Mouse (Mus musculus): ENCODE measurements around the gene Galntl6. TPM values are rescaled to one million over a fixed set of nuclear protein-coding genes. Genes with fewer than 3 reads are reported as not detected.

The Galntl6 gene
- polyA plus RNA-seq, 1 experiment from 2014 or later = 0.91 TPM

- H3K27me3 ChIP-seq (ENCODE audit: control insufficient read depth, insufficient read depth, low read length) = no peaks in the 10 kb centered on the region
- no peak overlapping the region for H3K4me3 ChIP-seq (ENCODE audit: low read depth, low read length)
- DNase-seq (ENCODE audit: low spot score) = no peak
- H3K4me1 ChIP-seq (replicated peaks; ENCODE audit: control insufficient read depth, insufficient read depth, low read length) = no peaks in the 10 kb centered on the region
- no peak overlapping the region for H3K9ac ChIP-seq (ENCODE audit: low read length)
- no peaks in the 10 kb centered on the region for H3K9me3 ChIP-seq (ENCODE audit: control insufficient read depth, low read length)
- ATAC-seq (replicated peaks; ENCODE audit: low FRiP score) = no peak
- WGBS = 68% methylated on average over 5 of the region's 5 CpGs
- no peaks in the 10 kb centered on the region for H3K36me3 ChIP-seq (ENCODE audit: control insufficient read depth, insufficient read depth, low read length)
- H3K27ac ChIP-seq (ENCODE audit: low read depth, low read length) = no peak overlapping the region
- H3K4me2 ChIP-seq (ENCODE audit: low read depth, low read length, severe bottlenecking) = no peak overlapping the region
These were observed 946.9 kb downstream of the Galntl6 start for GRCm38 (mm10) chr8:57965508-57965907.

DNA sequence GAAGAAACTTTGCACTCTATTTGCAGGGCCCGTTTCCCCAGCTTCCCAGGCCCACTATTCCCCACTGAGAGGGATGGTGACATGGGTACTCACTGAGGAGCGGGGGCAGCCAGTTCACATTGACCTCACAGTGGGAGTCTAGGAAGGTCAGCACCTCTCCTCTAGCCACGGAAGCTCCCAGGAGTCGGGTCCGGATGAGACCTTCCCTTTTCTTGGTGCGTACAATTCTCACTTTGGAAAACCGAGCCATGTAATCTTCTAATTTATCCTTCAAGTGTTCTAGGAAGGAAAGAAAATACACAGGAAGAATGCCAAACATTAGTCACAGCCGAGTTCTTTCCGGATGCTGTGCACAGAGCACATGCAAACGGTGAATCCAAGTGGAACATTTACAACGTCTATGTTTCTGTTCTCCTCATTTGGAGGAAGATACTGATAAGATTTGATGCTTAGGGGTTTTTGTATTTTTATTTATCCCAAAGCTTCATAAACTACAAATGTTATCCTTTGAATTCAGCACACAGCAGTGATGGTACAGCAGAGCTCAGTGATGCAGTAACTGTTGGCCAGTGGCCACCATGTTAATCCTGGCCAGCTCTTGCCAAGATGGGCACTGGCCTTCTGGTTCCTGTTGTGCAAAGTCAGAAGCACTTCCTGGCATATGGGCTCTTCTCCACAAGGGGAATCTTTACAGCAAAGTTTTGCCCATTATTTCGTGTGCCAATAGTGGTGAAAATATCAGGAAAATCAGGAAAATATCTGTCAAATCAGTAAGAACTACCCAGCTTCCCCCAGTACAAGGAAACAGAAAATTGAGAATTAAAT is 949.9 kb downstream of the Galntl6 start:
- Histone ChIP-seq H3K4me3 (ENCODE audit: low read depth, low read length) (no peak overlapping the region), H3K9ac (ENCODE audit: low read length) (no peak overlapping the region), H3K4me1 (replicated peaks; ENCODE audit: control insufficient read depth, insufficient read depth, low read length) (no peaks in the 10 kb centered on the region), H3K27me3 (ENCODE audit: control insufficient read depth, insufficient read depth, low read length) (no peaks in the 10 kb centered on the region), H3K27ac (ENCODE audit: low read depth, low read length) (no peak overlapping the region), H3K4me2 (ENCODE audit: low read depth, low read length, severe bottlenecking) (no peak overlapping the region), H3K9me3 (ENCODE audit: control insufficient read depth, low read length) (no peaks in the 10 kb centered on the region), H3K36me3 (ENCODE audit: control insufficient read depth, insufficient read depth, low read length) (no peaks in the 10 kb centered on the region)
- WGBS = 52% methylated on average over 12 of the region's 12 CpGs
- DNase-seq (ENCODE audit: low spot score) = no peak
- ATAC-seq (replicated peaks; ENCODE audit: low FRiP score) = no peak

GRCm38 (mm10) chr8:57959136-57959535 is 953.3 kb downstream of the Galntl6 start:
- Histone ChIP-seq H3K27me3 (ENCODE audit: control insufficient read depth, insufficient read depth, low read length) (no peaks in the 10 kb centered on the region), H3K27ac (ENCODE audit: low read depth, low read length) (no peak overlapping the region), H3K9me3 (ENCODE audit: control insufficient read depth, low read length) (no peaks in the 10 kb centered on the region), H3K36me3 (ENCODE audit: control insufficient read depth, insufficient read depth, low read length) (no peaks in the 10 kb centered on the region), H3K9ac (ENCODE audit: low read length) (no peak overlapping the region), H3K4me3 (ENCODE audit: low read depth, low read length) (no peak overlapping the region), H3K4me1 (replicated peaks; ENCODE audit: control insufficient read depth, insufficient read depth, low read length) (no peaks in the 10 kb centered on the region), H3K4me2 (ENCODE audit: low read depth, low read length, severe bottlenecking) (no peak overlapping the region)
- ATAC-seq (replicated peaks; ENCODE audit: low FRiP score) (no peak), DNase-seq (ENCODE audit: low spot score) (no peak)
- WGBS = 81% methylated on average over 3 of the region's 3 CpGs

DNA sequence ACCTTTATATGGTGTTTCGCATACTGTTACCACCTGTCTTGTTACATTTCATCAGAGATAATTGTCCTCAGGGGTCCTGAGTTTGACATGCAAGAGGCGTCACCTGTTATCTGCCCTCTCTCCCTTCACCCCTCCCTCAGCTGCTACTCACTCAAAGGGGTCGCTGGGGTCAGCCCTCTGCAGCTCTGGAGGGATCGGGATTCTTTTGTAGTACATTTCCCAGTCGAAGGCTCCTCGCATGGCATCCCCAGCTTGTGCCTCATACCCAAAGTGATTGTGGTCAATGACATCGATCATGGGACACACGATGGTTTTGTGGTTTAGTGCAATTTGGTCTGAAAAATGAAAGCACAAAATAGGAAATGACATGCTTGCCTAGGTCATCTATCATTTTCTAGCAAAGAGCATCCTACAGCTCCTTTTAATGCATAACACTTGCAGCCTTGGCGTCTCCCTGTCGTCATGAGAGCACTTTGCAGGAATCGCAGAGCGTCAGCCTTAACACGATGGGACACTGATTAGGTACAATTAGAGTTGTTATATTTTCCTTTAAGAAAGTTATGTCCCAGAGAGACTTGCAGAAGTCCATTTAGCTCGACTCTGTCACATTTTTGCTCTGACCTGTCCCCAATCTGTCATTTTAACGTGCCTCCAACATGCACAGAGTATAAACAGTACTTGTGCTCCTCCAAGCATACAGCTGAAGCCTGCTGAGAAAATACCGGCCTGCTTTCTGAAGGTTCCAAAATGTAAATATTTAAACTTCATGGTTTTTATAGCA is 954.1 kb downstream of the Galntl6 start:
- H3K4me2 ChIP-seq (ENCODE audit: low read depth, low read length, severe bottlenecking) = no peak overlapping the region
- H3K4me3 ChIP-seq (ENCODE audit: low read depth, low read length) = no peak overlapping the region
- H3K36me3 ChIP-seq (ENCODE audit: control insufficient read depth, insufficient read depth, low read length) = no peaks in the 10 kb centered on the region
- no peak overlapping the region for H3K9ac ChIP-seq (ENCODE audit: low read length)
- no peak for DNase-seq (ENCODE audit: low spot score)
- WGBS = 55% methylated on average over 16 of the region's 16 CpGs
- no peaks in the 10 kb centered on the region for H3K9me3 ChIP-seq (ENCODE audit: control insufficient read depth, low read length)
- H3K27me3 ChIP-seq (ENCODE audit: control insufficient read depth, insufficient read depth, low read length) = no peaks in the 10 kb centered on the region
- no peak for ATAC-seq (replicated peaks; ENCODE audit: low FRiP score)
- H3K4me1 ChIP-seq (replicated peaks; ENCODE audit: control insufficient read depth, insufficient read depth, low read length) = no peaks in the 10 kb centered on the region
- H3K27ac ChIP-seq (ENCODE audit: low read depth, low read length) = no peak overlapping the region

DNA sequence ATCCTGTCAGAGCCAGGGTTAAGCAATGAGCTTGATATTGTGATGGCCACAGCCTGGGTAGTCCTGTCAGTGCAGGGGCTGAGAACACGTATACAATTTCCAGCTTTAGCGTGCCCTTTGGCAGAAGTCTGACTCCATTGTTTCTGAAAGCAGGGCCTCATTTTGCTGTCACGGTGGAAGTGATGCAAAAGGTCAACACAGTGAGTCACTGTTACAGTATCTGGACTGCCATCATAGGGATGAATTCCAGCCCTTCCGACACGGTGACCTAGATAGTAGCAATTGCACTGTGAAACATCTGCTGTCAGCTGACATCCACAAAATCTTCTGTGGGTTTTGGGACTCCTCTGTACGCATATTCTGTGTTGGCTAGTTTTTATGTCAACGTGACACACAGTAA is 956.9 kb downstream of the Galntl6 start:
- Histone ChIP-seq H3K36me3 (ENCODE audit: control insufficient read depth, insufficient read depth, low read length) (no peaks in the 10 kb centered on the region), H3K27ac (ENCODE audit: low read depth, low read length) (no peak overlapping the region), H3K4me1 (replicated peaks; ENCODE audit: control insufficient read depth, insufficient read depth, low read length) (no peaks in the 10 kb centered on the region), H3K27me3 (ENCODE audit: control insufficient read depth, insufficient read depth, low read length) (no peaks in the 10 kb centered on the region), H3K9me3 (ENCODE audit: control insufficient read depth, low read length) (no peaks in the 10 kb centered on the region), H3K4me3 (ENCODE audit: low read depth, low read length) (no peak overlapping the region), H3K4me2 (ENCODE audit: low read depth, low read length, severe bottlenecking) (no peak overlapping the region), H3K9ac (ENCODE audit: low read length) (no peak overlapping the region)
- ATAC-seq (replicated peaks; ENCODE audit: low FRiP score) (no peak), DNase-seq (ENCODE audit: low spot score) (no peak)
- WGBS = 93% methylated on average over 7 of the region's 7 CpGs

DNA sequence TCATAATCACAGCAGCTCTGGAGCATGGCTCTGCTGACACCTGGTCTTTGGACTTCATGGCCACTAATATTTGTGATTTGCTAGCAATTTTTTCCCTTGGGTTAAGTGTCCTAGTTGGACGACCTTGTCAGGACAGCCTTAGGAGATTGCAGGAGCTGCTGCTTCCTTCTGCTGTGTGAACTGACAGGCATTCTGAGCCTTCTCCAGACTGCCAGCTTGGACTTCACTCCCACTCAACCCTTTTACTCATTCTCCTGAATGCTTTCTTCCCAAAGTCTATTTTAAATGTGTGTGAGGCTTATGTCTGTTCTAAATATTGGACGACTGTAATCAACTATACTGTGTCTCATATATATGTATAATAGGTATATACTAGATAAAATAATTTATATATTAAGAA is 971.3 kb downstream of the Galntl6 start:
- H3K4me3 ChIP-seq (ENCODE audit: low read depth, low read length) = no peak overlapping the region
- no peak for ATAC-seq (replicated peaks; ENCODE audit: low FRiP score)
- WGBS = 71% methylated on average over 2 of the region's 2 CpGs
- no peaks in the 10 kb centered on the region for H3K4me1 ChIP-seq (replicated peaks; ENCODE audit: control insufficient read depth, insufficient read depth, low read length)
- no peaks in the 10 kb centered on the region for H3K36me3 ChIP-seq (ENCODE audit: control insufficient read depth, insufficient read depth, low read length)
- H3K27ac ChIP-seq (ENCODE audit: low read depth, low read length) = no peak overlapping the region
- no peak overlapping the region for H3K9ac ChIP-seq (ENCODE audit: low read length)
- no peak overlapping the region for H3K4me2 ChIP-seq (ENCODE audit: low read depth, low read length, severe bottlenecking)
- no peaks in the 10 kb centered on the region for H3K9me3 ChIP-seq (ENCODE audit: control insufficient read depth, low read length)
- no peaks in the 10 kb centered on the region for H3K27me3 ChIP-seq (ENCODE audit: control insufficient read depth, insufficient read depth, low read length)
- no peak for DNase-seq (ENCODE audit: low spot score)

DNA sequence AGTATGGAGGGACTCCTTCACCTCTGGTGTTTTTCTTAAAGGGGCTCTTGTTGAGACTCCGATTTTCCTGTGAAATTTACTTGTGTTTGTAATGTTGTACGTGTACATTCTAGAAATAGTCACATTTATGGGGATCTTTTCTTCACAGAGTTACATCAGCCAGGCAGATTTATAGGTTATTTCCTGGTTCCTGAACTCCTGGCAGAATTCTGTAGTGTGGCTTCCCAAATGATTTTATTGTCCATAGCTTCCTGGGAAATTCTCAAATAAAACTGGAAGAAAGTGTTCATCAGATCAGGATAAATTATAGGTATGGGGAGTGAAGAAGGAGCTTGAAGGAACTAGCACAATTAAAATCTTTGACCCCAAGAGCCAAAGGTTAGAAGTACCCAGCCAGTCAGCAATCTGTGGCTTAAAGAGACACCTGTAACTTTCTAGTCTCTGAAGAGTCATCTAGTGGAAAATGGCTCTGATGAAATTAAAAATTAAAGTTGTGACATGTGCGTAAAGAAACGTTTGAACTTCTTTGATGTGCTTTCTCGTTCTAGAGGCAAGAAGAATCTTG is 972.5 kb downstream of the Galntl6 start:
- Histone ChIP-seq H3K27me3 (ENCODE audit: control insufficient read depth, insufficient read depth, low read length) (no peaks in the 10 kb centered on the region), H3K4me2 (ENCODE audit: low read depth, low read length, severe bottlenecking) (no peak overlapping the region), H3K36me3 (ENCODE audit: control insufficient read depth, insufficient read depth, low read length) (no peaks in the 10 kb centered on the region), H3K4me3 (ENCODE audit: low read depth, low read length) (no peak overlapping the region), H3K4me1 (replicated peaks; ENCODE audit: control insufficient read depth, insufficient read depth, low read length) (no peaks in the 10 kb centered on the region), H3K27ac (ENCODE audit: low read depth, low read length) (no peak overlapping the region), H3K9ac (ENCODE audit: low read length) (no peak overlapping the region), H3K9me3 (ENCODE audit: control insufficient read depth, low read length) (no peaks in the 10 kb centered on the region)
- WGBS = 80% methylated on average over 5 of the region's 5 CpGs
- no peak for DNase-seq (ENCODE audit: low spot score)
- no peak; the same call in none of the 2 replicates for ATAC-seq (replicated peaks; ENCODE audit: low FRiP score)

GRCm38 (mm10) chr8:57939177-57939855 is 973.1 kb downstream of the Galntl6 start:
- no peaks in the 10 kb centered on the region for H3K27me3 ChIP-seq (ENCODE audit: control insufficient read depth, insufficient read depth, low read length)
- H3K4me1 ChIP-seq (replicated peaks; ENCODE audit: control insufficient read depth, insufficient read depth, low read length) = no peaks in the 10 kb centered on the region
- H3K9me3 ChIP-seq (ENCODE audit: control insufficient read depth, low read length) = no peaks in the 10 kb centered on the region
- no peaks in the 10 kb centered on the region for H3K36me3 ChIP-seq (ENCODE audit: control insufficient read depth, insufficient read depth, low read length)
- H3K4me2 ChIP-seq (ENCODE audit: low read depth, low read length, severe bottlenecking) = no peak overlapping the region
- no peak overlapping the region for H3K4me3 ChIP-seq (ENCODE audit: low read depth, low read length)
- H3K27ac ChIP-seq (ENCODE audit: low read depth, low read length) = no peak overlapping the region
- WGBS = 27% methylated on average over 8 of the region's 8 CpGs
- DNase-seq (ENCODE audit: low spot score) (peak; percentile 73), ATAC-seq (replicated peaks; ENCODE audit: low FRiP score) (peak; percentile 44)
- H3K9ac ChIP-seq (ENCODE audit: low read length) = no peak overlapping the region

All from forebrain, embryonic 11.5 days (tissue).